Mouse (Mus musculus) hindbrain, embryonic 13.5 days (tissue): Measurements from ENCODE around the gene Ispd. TPM values are rescaled to one million over a fixed set of nuclear protein-coding genes. Genes with fewer than 3 reads are reported as not detected.

Experiments used
- ATAC-seq: fragments of 200-750 bp; cut with Nextera tagmentation; 2 replicates; pipeline ENCODE4 v1.8.0; 2017; ENCODE audit warnings: moderate TSS enrichment; ENCODE audit not compliant: low FRiP score
- H3K27ac ChIP-seq: fragments of 300-500 bp; sonication (generic); 2 replicates; pipeline ENCODE4 v1.5.1; 2015; ENCODE audit warnings: inconsistent platforms, mild to moderate bottlenecking, moderate library complexity
- H3K27me3 ChIP-seq: fragments of 300-500 bp; sonication (generic); 2 replicates; pipeline ENCODE4 v1.6.1; 2015; ENCODE audit warnings: mild to moderate bottlenecking, inconsistent platforms
- H3K36me3 ChIP-seq: fragments of 300-500 bp; sonication (generic); 2 replicates; pipeline ENCODE4 v1.6.1; 2015; ENCODE audit warnings: mild to moderate bottlenecking, inconsistent platforms
- H3K4me1 ChIP-seq: fragments of 300-500 bp; sonication (generic); replicated peaks from 2 replicates; pipeline ENCODE4 v1.6.1; 2015; ENCODE audit warnings: inconsistent platforms
- H3K4me2 ChIP-seq: fragments of 300-500 bp; sonication (generic); 2 replicates; pipeline ENCODE4 v1.6.1; 2015; ENCODE audit warnings: inconsistent platforms, mild to moderate bottlenecking, moderate library complexity
- H3K4me3 ChIP-seq: fragments of 300-500 bp; sonication (generic); 2 replicates; pipeline ENCODE4 v1.5.1; 2015; ENCODE audit warnings: mild to moderate bottlenecking, inconsistent platforms
- H3K9ac ChIP-seq: fragments of 300-500 bp; sonication (generic); 2 replicates; pipeline ENCODE4 v1.6.1; 2015; ENCODE audit warnings: mild to moderate bottlenecking, inconsistent platforms
- H3K9me3 ChIP-seq: fragments of 300-500 bp; sonication (generic); 2 replicates; pipeline ENCODE4 v1.6.1; 2016; ENCODE audit warnings: inconsistent platforms
- WGBS: fragments of 180-500 bp; shearing (Covaris S2); methylation state at CpG from one replicate; pipeline ENCODE4 v1.1.7; 2015; 5-methylcytosine and 5-hydroxymethylcytosine counted together
- polyA plus RNA-seq: library from polyadenylated mRNA; unstranded; fragments of >200 nt; fragmentation: Nextera tagmentation; extraction: Ambion mirVana; gene quantifications from 2 replicates; pipeline ENCODE4 v1.2.1, GENCODE M21; 2015

Gene Ispd
- polyA plus RNA-seq, 1 experiment from 2014 or later: 12.6 TPM

- H3K4me1 ChIP-seq: peaks cover 8% of the 10 kb centered on the region; the same call in 1 of the 2 replicates
- 83% methylated on average over 3 of the region's 3 CpGs for WGBS
- no peaks in the 10 kb centered on the region for H3K36me3 ChIP-seq
- no peak overlapping the region for H3K27ac ChIP-seq
- H3K27me3 ChIP-seq: no peaks in the 10 kb centered on the region
- H3K9me3 ChIP-seq: no peaks in the 10 kb centered on the region
- ATAC-seq: no peak
- no peak overlapping the region for H3K4me3 ChIP-seq
- H3K4me2 ChIP-seq: no peak overlapping the region
- H3K9ac ChIP-seq: no peak overlapping the region
Observed at GRCm38 (mm10) chr12:36725250-36725649, 344.0 kb downstream of the Ispd start.

GRCm38 (mm10) chr12:36726026-36726425, 344.8 kb downstream of the Ispd start:
- Histone ChIP-seq H3K27me3 (no peaks in the 10 kb centered on the region), H3K27ac (no peak overlapping the region), H3K4me1 (peaks cover 4% of the 10 kb centered on the region; the same call in 1 of the 2 replicates), H3K4me2 (no peak overlapping the region), H3K9ac (no peak overlapping the region), H3K4me3 (no peak overlapping the region), H3K9me3 (no peaks in the 10 kb centered on the region), H3K36me3 (no peaks in the 10 kb centered on the region)
- ATAC-seq: no peak
- WGBS: 75% methylated on average over 1 of the region's 1 CpGs

- Histone ChIP-seq H3K4me2 (no peak overlapping the region), H3K9ac (no peak overlapping the region), H3K4me1 (no peaks in the 10 kb centered on the region), H3K27ac (no peak overlapping the region), H3K4me3 (no peak overlapping the region), H3K9me3 (no peaks in the 10 kb centered on the region), H3K27me3 (no peaks in the 10 kb centered on the region), H3K36me3 (no peaks in the 10 kb centered on the region)
- no peak for ATAC-seq
- 92% methylated on average over 4 of the region's 4 CpGs for WGBS
Observed at GRCm38 (mm10) chr12:36733673-36734371, 352.6 kb downstream of the Ispd start.

Other genes with a start within 250 kb of the Ispd start
- 60.3 and 63.8 TPM in 2 replicates for gene Ankmy2, start 224.3 kb upstream of the Ispd start, polyA plus RNA-seq
- gene Bzw2, start 223.4 kb upstream of the Ispd start, polyA plus RNA-seq: 425 and 457 TPM in 2 replicates
- not detected in 2 replicates for gene Lrrc72, start 128.1 kb upstream of the Ispd start, polyA plus RNA-seq
- gene Sostdc1, start 67.3 kb upstream of the Ispd start, polyA plus RNA-seq: 11.2 and 21.2 TPM in 2 replicates
- gene D630036H23Rik, start 731 bp downstream of the Ispd start, polyA plus RNA-seq: 2.0 and 2.5 TPM in 2 replicates